Mouse (Mus musculus) left cerebral cortex, adult 2 months (tissue): ENCODE results near the gene Svopl. TPM values are rescaled to one million over a fixed set of nuclear protein-coding genes. Genes with fewer than 3 reads are reported as not detected.

Source experiments
- DNase-seq, 2 experiments: peaks; one replicate each; pipeline ENCODE4 v3.0.0; 2021 to 2022; ENCODE audit warnings: low spot score in 2 of 2, mixed read lengths in 1 of 2; ENCODE audit errors: extremely low spot score in 1 of 2
- H3K27ac ChIP-seq: fragments of 200-600 bp; 2 replicates; pipeline ENCODE4 v1.8.1; 2022
- H3K4me3 ChIP-seq: fragments of 200-600 bp; 2 replicates; pipeline ENCODE4 v1.8.1; 2022
- CTCF ChIP-seq: fragments of 200-600 bp; IDR thresholded peaks from 2 replicates; pipeline ENCODE4 v1.8.1; 2022; ENCODE audit warnings: antibody characterized with exemption, mild to moderate bottlenecking, moderate library complexity
- intact Hi-C: fragments of 180-260 bp; cut with DNase I; formaldehyde crosslinking; loops from one replicate; pipeline ENCODE4 v1.15.1; 2025
- total RNA-seq, 2 experiments: library from RNA; stranded (reverse); gene quantifications; 2 replicates each; pipeline ENCODE4 v1.2.3; 2021

Svopl gene
- total RNA-seq, 2 experiments from 2014 or later, result 0.14 TPM; not detected in 1

GRCm38 (mm10) chr6:38028205-38028604 lies 18.6 kb downstream of the Svopl start:
- TF ChIP-seq CTCF, result no peak
- DNase-seq, result no peak
- no peak overlapping the region for H3K4me3 ChIP-seq
- no peak overlapping the region for H3K27ac ChIP-seq
- intact Hi-C loops, result no loop called here

GRCm38 (mm10) chr6:38027771-38028170 lies 19.0 kb downstream of the Svopl start:
- intact Hi-C loops, result no loop called here
- H3K4me3 ChIP-seq, result no peak overlapping the region
- no peak for DNase-seq
- TF ChIP-seq CTCF, result no peak
- H3K27ac ChIP-seq, result no peak overlapping the region

GRCm38 (mm10) chr6:38023284-38023683 lies 23.5 kb downstream of the Svopl start:
- DNase-seq, result no peak
- intact Hi-C loops, result no loop called here
- Histone ChIP-seq H3K4me3 (no peak overlapping the region), H3K27ac (no peak overlapping the region)
- TF ChIP-seq CTCF, result no peak

GRCm38 (mm10) chr6:38021406-38021805 lies 25.4 kb downstream of the Svopl start:
- intact Hi-C loops, result no loop called here
- H3K27ac ChIP-seq, result no peak overlapping the region
- no peak overlapping the region for H3K4me3 ChIP-seq
- no peak for TF ChIP-seq CTCF
- no peak for DNase-seq

GRCm38 (mm10) chr6:38012829-38013228 lies 34.0 kb downstream of the Svopl start:
- no peak for TF ChIP-seq CTCF
- no peak overlapping the region for H3K4me3 ChIP-seq
- DNase-seq, result no peak
- intact Hi-C loops, result no loop called here
- no peak overlapping the region for H3K27ac ChIP-seq

- intact Hi-C loops, result loop anchor here (1.0 to 10.0 kb wide), 4 partner anchors 59 to 317 kb away; no protein-coding TSS in a partner anchor
- Histone ChIP-seq H3K27ac (no peak overlapping the region), H3K4me3 (no peak overlapping the region)
- peak; percentile 26 to 43 for DNase-seq
- peak; percentile 55 for TF ChIP-seq CTCF
These were observed 39.3 kb downstream of the Svopl start for GRCm38 (mm10) chr6:38007459-38007858.

GRCm38 (mm10) chr6:37967386-37967785 lies 79.4 kb downstream of the Svopl start:
- DNase-seq, result no peak
- no peak for TF ChIP-seq CTCF
- intact Hi-C loops, result no loop called here
- H3K27ac ChIP-seq, result no peak overlapping the region
- no peak overlapping the region for H3K4me3 ChIP-seq

- Histone ChIP-seq H3K4me3 (no peak overlapping the region), H3K27ac (no peak overlapping the region)
- DNase-seq, result no peak
- intact Hi-C loops, result no loop called here
- no peak for TF ChIP-seq CTCF
These were observed 95.5 kb downstream of the Svopl start for GRCm38 (mm10) chr6:37951306-37951705.

GRCm38 (mm10) chr6:37936498-37936897 lies 110.3 kb downstream of the Svopl start:
- no peak overlapping the region for H3K4me3 ChIP-seq
- no peak for DNase-seq
- TF ChIP-seq CTCF, result no peak
- H3K27ac ChIP-seq, result no peak overlapping the region
- intact Hi-C loops, result no loop called here

Other genes with a start within 250 kb of the Svopl start
- gene Trim24, start 176.2 kb downstream of the Svopl start, total RNA-seq, result 10 to 100 TPM; 32.2 to 32.8 TPM
- not detected for gene Tmem213, start 62.3 kb upstream of the Svopl start, total RNA-seq
- 1 to 10 TPM; 2.0 to 2.3 TPM for gene Atp6v0a4, start 77.6 kb upstream of the Svopl start, total RNA-seq
- gene D630045J12Rik, start 207.0 kb upstream of the Svopl start, total RNA-seq, result 10 to 100 TPM; 46.0 to 49.9 TPM